Mouse (Mus musculus) G1E-ER4 (cell line): ENCODE data around the gene Kif26b. TPM values are rescaled to one million over a fixed set of nuclear protein-coding genes. Genes with fewer than 3 reads are reported as not detected.

Experiments
- GATA1 ChIP-seq: IDR thresholded peaks from one replicate; pipeline ENCODE4 v1.8.0; 2012; ENCODE audit warnings: low read length, inconsistent platforms
- polyA plus RNA-seq: library from polyadenylated mRNA; stranded (reverse); fragments of >175 nt; gene quantifications from 2 replicates; pipeline ENCODE4 v1.2.3, GENCODE M21; 2012

Gene Kif26b
- polyA plus RNA-seq, 1 experiment = 0.01 TPM

GRCm38 (mm10) chr1:178840311-178840710 lies 311.4 kb downstream of the Kif26b start:
- no peak for TF ChIP-seq GATA1

GRCm38 (mm10) chr1:178844839-178845238 lies 315.9 kb downstream of the Kif26b start:
- no peak for TF ChIP-seq GATA1

- TF ChIP-seq GATA1 = no peak
Measured at GRCm38 (mm10) chr1:178847569-178847968, 318.6 kb downstream of the Kif26b start.

GRCm38 (mm10) chr1:178848380-178849106 lies 319.6 kb downstream of the Kif26b start:
- no peak for TF ChIP-seq GATA1

- no peak for TF ChIP-seq GATA1
Measured at GRCm38 (mm10) chr1:178850569-178850968, 321.6 kb downstream of the Kif26b start.

- TF ChIP-seq GATA1 = no peak
Measured at GRCm38 (mm10) chr1:178854936-178855335, 326.0 kb downstream of the Kif26b start.

GRCm38 (mm10) chr1:178855974-178856373 lies 327.0 kb downstream of the Kif26b start:
- TF ChIP-seq GATA1 = no peak

GRCm38 (mm10) chr1:178860671-178861391 lies 331.9 kb downstream of the Kif26b start:
- TF ChIP-seq GATA1 = no peak

- TF ChIP-seq GATA1 = no peak
Measured at GRCm38 (mm10) chr1:178861392-178861762, 332.5 kb downstream of the Kif26b start.

GRCm38 (mm10) chr1:178863756-178864155 lies 334.8 kb downstream of the Kif26b start:
- TF ChIP-seq GATA1 = no peak

GRCm38 (mm10) chr1:178864297-178864696 lies 335.4 kb downstream of the Kif26b start:
- no peak for TF ChIP-seq GATA1

- no peak for TF ChIP-seq GATA1
Measured at GRCm38 (mm10) chr1:178866757-178867156, 337.8 kb downstream of the Kif26b start.

GRCm38 (mm10) chr1:178871055-178871454 lies 342.1 kb downstream of the Kif26b start:
- TF ChIP-seq GATA1 = no peak

- TF ChIP-seq GATA1 = no peak
Measured at GRCm38 (mm10) chr1:178876926-178877325, 348.0 kb downstream of the Kif26b start.

GRCm38 (mm10) chr1:178878676-178879075 lies 349.8 kb downstream of the Kif26b start:
- no peak for TF ChIP-seq GATA1

GRCm38 (mm10) chr1:178880905-178881304 lies 352.0 kb downstream of the Kif26b start:
- TF ChIP-seq GATA1 = no peak

- no peak for TF ChIP-seq GATA1
Measured at GRCm38 (mm10) chr1:178886671-178887070, 357.7 kb downstream of the Kif26b start.
